In genomic region chr3:136805897-136806296, GRCm38 (mm10) we compare ENCODE assay signal across 29 mouse cellular contexts.
DNase-seq lines count a peak whose midpoint lies in the region; ATAC-seq and TF ChIP-seq lines count a peak whose summit lies in the region.
"Had no signal": no experiment of that assay in that cellular context is flagged by ENCODE, and none has a peak within 500 bp of the region (broad histone marks: within the 10 kb centered on the region; RNA-seq: fewer than 3 reads in every experiment).

No protein-coding gene starts in this region.

- no peak overlapping the region for H3K9ac ChIP-seq in lung, embryonic 14.5 days
- H3K9ac ChIP-seq in lung, postnatal 0 days (replicated peaks; ENCODE audit: low read depth): no peak overlapping the region
- H3K9ac ChIP-seq in stomach, embryonic 16.5 days (ENCODE audit: low read length): no peak overlapping the region
- H3K9ac ChIP-seq: embryonic facial prominence, embryonic 13.5 days; forebrain, embryonic 12.5 days; forebrain, embryonic 15.5 days; heart, embryonic 13.5 days; hindbrain, embryonic 14.5 days had no signal

- no peaks in the 10 kb centered on the region for H3K9me3 ChIP-seq in lung, embryonic 14.5 days (ENCODE audit: low read depth, low read length)
- H3K9me3 ChIP-seq in lung, postnatal 0 days (ENCODE audit: low read length): no peaks in the 10 kb centered on the region
- no peaks in the 10 kb centered on the region for H3K9me3 ChIP-seq in stomach, embryonic 16.5 days (replicated peaks; ENCODE audit: control insufficient read depth, low read length)
- H3K9me3 ChIP-seq: embryonic facial prominence, embryonic 10.5 days; embryonic facial prominence, embryonic 13.5 days; forebrain, embryonic 12.5 days; forebrain, embryonic 15.5 days; heart, embryonic 10.5 days; heart, embryonic 13.5 days had no signal

- peak; percentile 68 for DNase-seq in lung, embryonic 14.5 days
- DNase-seq in lung, postnatal 14 days: no peak
- peak; percentile 71 for DNase-seq in lung, postnatal 0 days (ENCODE audit: low spot score)
- no peak for DNase-seq in lung, postnatal 25 days (ENCODE audit: low spot score)
- no peak for DNase-seq in yolk sac, embryonic 10.5 days (ENCODE audit: low spot score)
- no peak for DNase-seq in urinary bladder, postnatal 10 days (ENCODE audit: low spot score)
- DNase-seq: adrenal gland, adult 2 months; adrenal gland, postnatal 14 days; B cell, adult 2 months; cerebellum, adult 11 months; cerebellum, adult 8-10 months; cerebellum, postnatal 10 days; cerebellum, postnatal 36 days; embryo, embryonic 11 days; gastrocnemius, postnatal 25 days; heart, adult 2 months; heart, postnatal 14 days; heart, postnatal 4 days had no signal

- peak; percentile 63 for TF ChIP-seq EP300 in lung, postnatal 0 days (IDR thresholded peaks at IDR 0.05)

- no peaks in the 10 kb centered on the region for H3K4me1 ChIP-seq in lung, embryonic 14.5 days (ENCODE audit: insufficient read depth)
- no peaks in the 10 kb centered on the region for H3K4me1 ChIP-seq in lung, postnatal 0 days (ENCODE audit: insufficient read depth, low read depth, low read length)
- no peaks in the 10 kb centered on the region for H3K4me1 ChIP-seq in stomach, embryonic 16.5 days (ENCODE audit: control insufficient read depth, insufficient read depth, low read length)
- H3K4me1 ChIP-seq: embryonic facial prominence, embryonic 13.5 days; forebrain, embryonic 12.5 days; forebrain, embryonic 15.5 days had no signal

- H3K36me3 ChIP-seq in lung, embryonic 14.5 days (ENCODE audit: insufficient read depth): no peaks in the 10 kb centered on the region
- no peaks in the 10 kb centered on the region for H3K36me3 ChIP-seq in lung, postnatal 0 days (ENCODE audit: insufficient read depth, low read length)
- no peaks in the 10 kb centered on the region for H3K36me3 ChIP-seq in stomach, embryonic 16.5 days (ENCODE audit: control insufficient read depth, insufficient read depth, low read length)
- H3K36me3 ChIP-seq: forebrain, embryonic 12.5 days; forebrain, embryonic 15.5 days had no signal

- ATAC-seq in lung, embryonic 14.5 days (ENCODE audit: insufficient read depth): peak; percentile 91
- ATAC-seq in lung, postnatal 0 days: peak; percentile 84
- ATAC-seq in stomach, embryonic 16.5 days (ENCODE audit: insufficient read depth, low FRiP score): peak; percentile 71
- ATAC-seq: forebrain, embryonic 15.5 days; Patski had no signal

- WGBS in lung, embryonic 14.5 days: 67% methylated on average over 4 of the region's 4 CpGs
- 59% methylated on average over 4 of the region's 4 CpGs for WGBS in lung, postnatal 0 days
- WGBS in stomach, embryonic 16.5 days: 64% methylated on average over 4 of the region's 4 CpGs

- no peak for TF ChIP-seq CTCF in lung, embryonic 14.5 days (IDR thresholded peaks at IDR 0.05; ENCODE audit: low read depth)
- no peak for TF ChIP-seq CTCF in lung, postnatal 0 days (IDR thresholded peaks at IDR 0.05)

- H3K4me2 ChIP-seq in lung, embryonic 14.5 days: no peak overlapping the region
- no peak overlapping the region for H3K4me2 ChIP-seq in lung, postnatal 0 days (replicated peaks; ENCODE audit: low read depth, low read length)
- H3K4me2 ChIP-seq in stomach, embryonic 16.5 days (ENCODE audit: low read depth, low read length): no peak overlapping the region
- H3K4me2 ChIP-seq: embryonic facial prominence, embryonic 13.5 days; forebrain, embryonic 12.5 days; forebrain, embryonic 15.5 days; heart, embryonic 13.5 days; hindbrain, embryonic 14.5 days had no signal

- H3K4me3 ChIP-seq in lung, embryonic 14.5 days (ENCODE audit: low read depth, low read length): no peak overlapping the region
- no peak overlapping the region for H3K4me3 ChIP-seq in lung, postnatal 0 days (ENCODE audit: low read depth, low read length)
- H3K4me3 ChIP-seq in stomach, embryonic 16.5 days (replicated peaks; ENCODE audit: low read length): no peak overlapping the region
- H3K4me3 ChIP-seq: embryonic facial prominence, embryonic 10.5 days; embryonic facial prominence, embryonic 13.5 days; erythroblast, embryonic 14.5 days; forebrain, embryonic 12.5 days; forebrain, embryonic 15.5 days; heart, adult 2 months; heart, embryonic 10.5 days; heart, embryonic 13.5 days had no signal

- H3K27me3 ChIP-seq in lung, embryonic 14.5 days (ENCODE audit: insufficient read depth, low read length): no peaks in the 10 kb centered on the region
- no peaks in the 10 kb centered on the region for H3K27me3 ChIP-seq in lung, postnatal 0 days (replicated peaks; ENCODE audit: insufficient read depth, low read length)
- H3K27me3 ChIP-seq in stomach, embryonic 16.5 days (ENCODE audit: control insufficient read depth, insufficient read depth, low read length): no peaks in the 10 kb centered on the region
- H3K27me3 ChIP-seq: CH12.LX; embryonic facial prominence, embryonic 13.5 days; forebrain, embryonic 12.5 days; forebrain, embryonic 15.5 days; heart, embryonic 13.5 days; Patski had no signal

- no peak overlapping the region for H3K27ac ChIP-seq in lung, embryonic 14.5 days (ENCODE audit: low read depth)
- H3K27ac ChIP-seq in lung, postnatal 0 days (ENCODE audit: low read length): no peak overlapping the region
- no peak overlapping the region for H3K27ac ChIP-seq in stomach, embryonic 16.5 days (ENCODE audit: low read length)
- H3K27ac ChIP-seq: embryonic facial prominence, embryonic 10.5 days; embryonic facial prominence, embryonic 13.5 days; forebrain, embryonic 12.5 days; forebrain, embryonic 15.5 days; heart, adult 2 months; heart, embryonic 10.5 days; heart, embryonic 13.5 days; hindbrain, embryonic 14.5 days had no signal

Comparison
In these comparisons a context has a peak if more than half of its experiments do, and no peak if none do; other contexts are left out.
1. DNase-seq: peak in lung, embryonic 14.5 days (single experiment) and lung, postnatal 0 days (single experiment); none in lung, postnatal 14 days (single experiment), lung, postnatal 25 days (single experiment), yolk sac, embryonic 10.5 days (single experiment) and urinary bladder, postnatal 10 days (single experiment).
2. Peak in every context shown above with its lines, with median percentiles within 50 percentile points of each other: ATAC-seq.